Mouse (Mus musculus): ENCODE data around the gene Ndufb7. TPM values are rescaled to one million over a fixed set of nuclear protein-coding genes. Genes with fewer than 3 reads are reported as not detected.

Ndufb7 gene
- polyA plus RNA-seq, 2 experiments from 2014 or later, result 277 to 291 TPM

DNA sequence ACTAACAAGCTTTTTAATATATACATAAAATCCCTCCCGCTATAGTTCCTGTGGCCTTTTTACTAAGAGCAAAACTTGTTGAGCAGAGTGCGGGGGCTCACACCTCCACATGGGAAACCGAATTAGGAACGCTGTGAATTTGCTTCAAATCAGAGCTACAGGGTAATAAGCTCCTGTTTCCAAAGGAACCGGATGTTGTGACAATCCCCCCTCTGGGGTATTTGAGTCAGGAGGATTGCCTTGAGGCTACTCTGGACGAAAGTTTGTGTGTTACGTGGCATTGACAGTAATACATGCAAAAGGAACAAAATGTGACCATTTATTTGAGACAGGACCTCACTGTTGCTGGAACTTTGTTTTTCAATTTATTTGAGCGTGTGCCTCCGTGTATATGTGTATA lies 42.6 kb downstream of the Ndufb7 start:
- no peak for ATAC-seq

DNA sequence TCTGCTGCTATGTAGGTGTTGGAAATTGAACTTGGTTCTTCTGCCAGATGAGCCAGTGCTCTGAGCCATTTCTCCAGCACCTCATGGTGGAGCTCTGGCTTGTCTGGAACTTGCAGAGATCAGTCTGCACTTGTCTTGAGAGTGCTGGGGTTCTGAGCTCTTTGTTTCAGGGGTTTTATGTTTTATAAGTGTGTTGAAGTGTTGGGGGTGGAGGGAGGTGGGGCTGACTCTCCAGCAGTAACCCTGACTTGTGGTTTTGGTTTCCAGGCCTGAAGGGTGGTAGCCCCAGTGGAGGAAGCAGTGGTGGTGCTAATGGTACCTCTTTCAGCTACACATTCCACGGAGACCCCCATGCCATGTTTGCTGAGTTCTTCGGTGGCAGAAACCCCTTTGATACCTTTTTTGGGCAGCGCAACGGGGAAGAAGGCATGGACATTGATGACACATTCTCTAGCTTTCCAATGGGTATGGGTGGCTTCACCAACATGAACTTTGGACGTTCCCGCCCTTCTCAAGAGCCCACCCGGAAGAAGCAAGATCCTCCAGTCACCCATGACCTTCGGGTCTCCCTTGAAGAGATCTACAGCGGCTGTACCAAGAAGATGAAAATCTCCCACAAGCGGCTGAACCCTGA lies 43.2 kb downstream of the Ndufb7 start:
- no peak for ATAC-seq

DNA sequence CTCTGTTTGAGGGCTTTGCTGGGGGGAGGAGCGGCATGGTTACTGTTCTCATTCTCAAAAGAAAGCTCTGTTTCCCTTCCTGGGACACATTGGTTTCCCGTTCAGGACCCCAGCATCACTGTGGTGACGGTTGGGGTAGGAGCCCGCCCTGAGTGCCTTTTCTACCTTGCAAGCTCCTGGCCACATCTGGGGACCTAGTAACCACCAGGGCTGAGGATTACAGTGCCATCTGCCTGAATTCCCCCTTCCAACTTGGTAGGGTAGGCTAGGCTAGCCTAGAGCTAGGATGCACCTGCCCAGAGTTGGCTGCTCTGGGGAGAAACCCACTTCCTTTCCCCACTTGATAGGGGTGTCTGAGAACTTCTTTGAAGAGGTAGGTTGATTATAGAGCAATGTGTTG lies 45.5 kb downstream of the Ndufb7 start:
- ATAC-seq, result no peak

DNA sequence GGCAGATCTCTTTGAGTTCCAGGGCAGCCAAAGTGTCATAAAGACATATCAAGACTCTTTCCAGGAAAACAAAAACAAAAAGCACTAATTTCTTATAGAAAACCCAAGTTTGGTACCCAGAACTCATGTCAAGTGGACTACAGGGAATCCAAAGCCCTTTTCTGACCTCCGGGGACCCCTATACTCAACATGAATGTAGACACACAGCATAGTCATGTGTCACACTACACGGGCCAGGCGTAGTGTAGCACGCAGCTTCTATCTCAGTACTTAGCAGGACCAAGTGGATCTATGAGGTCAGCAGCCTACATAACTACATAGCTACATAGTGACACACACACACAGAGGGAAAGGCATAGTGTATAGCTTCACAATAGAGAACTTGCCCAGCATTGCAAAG lies 47.2 kb downstream of the Ndufb7 start:
- no peak for ATAC-seq

DNA sequence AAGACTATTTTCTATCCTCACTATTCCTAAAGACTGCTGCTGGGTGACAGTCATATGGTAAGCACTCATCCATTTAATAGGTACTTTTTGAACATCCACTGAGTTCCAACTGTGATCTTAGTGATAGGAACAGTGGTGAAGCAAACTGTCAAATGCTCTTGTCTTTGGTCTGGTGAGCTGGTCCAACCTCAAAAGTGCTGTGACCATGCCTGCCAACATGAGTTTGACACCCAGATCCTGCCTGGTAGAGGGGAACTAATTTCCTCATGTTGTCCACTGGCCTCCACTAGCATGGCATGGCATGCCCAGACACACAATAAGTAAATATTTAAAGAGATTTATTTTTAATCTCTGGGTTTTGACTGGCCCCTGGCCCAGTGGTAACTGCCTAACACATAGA lies 50.2 kb downstream of the Ndufb7 start:
- no peak for ATAC-seq

DNA sequence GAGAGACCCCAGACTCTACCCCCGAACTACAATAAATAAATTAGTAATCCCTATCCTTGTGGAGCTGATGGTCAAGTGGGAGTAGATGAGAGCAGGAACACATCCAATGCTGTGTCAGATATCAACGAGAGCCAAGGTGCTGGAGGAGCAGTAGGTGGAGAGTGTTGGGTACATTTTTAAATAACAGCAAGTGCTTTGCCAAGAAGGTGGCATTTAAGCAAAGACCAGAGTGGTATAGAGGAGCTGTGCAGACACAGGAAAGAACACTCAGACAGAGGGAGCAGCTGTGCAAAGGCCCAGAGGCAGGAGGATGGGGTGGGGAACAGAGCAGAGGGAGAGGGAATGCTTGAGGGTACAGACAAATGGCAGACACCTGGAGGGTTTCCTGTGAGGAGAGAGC lies 50.6 kb downstream of the Ndufb7 start:
- ATAC-seq, result no peak

DNA sequence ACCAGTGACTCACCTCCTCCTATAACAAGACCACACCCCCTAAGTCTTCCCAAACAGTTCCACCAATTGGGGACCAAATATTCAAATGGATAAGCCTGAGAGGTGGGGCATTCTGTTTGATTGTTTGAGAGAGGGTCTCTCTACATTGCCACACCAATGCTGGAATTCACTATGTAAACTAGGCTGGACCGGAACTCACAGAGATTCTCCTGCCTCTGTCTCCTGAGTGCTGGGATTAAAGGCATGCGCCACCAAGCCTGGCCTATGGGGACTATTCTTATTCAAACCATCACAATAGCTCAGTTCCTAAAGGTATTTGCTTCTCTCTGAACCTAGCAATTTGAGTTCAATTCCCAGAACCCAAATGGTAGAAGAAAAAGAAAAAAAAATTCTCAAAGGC lies 52.1 kb downstream of the Ndufb7 start:
- ATAC-seq, result no peak

DNA sequence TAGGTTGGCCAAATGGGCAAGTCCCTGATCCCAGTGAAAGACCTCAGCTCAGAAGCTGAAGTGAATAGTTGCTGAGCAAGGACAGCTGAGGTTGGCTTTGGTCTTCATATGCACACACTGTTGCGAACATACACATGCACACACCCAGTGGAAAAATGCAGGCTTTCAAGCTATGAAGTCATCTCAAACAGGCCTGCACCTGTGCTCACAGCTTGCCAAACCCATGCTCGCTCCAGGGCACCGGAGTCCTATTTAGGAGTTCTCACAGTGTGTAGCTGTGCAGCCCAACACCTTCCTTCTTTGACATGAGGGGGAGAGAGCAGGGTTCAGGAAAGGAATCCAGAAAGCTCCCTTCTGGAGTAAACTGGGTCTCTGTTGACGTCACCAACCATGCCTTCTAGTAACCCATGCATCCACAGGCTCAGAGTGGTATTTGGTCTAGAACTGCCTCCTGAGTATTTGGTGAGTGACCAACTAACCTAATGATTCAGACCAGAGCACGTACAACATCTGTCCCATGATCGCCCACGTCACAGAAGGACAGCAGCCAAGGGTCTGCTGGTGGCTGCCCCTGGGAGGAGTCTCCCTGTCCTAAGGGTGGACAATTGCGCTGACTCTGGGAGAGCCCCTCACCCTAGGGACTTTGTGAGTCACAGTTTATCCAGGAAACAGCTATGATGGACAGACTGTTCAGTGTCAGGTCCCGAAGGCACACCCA lies 53.3 kb downstream of the Ndufb7 start:
- ATAC-seq, result no peak

Other genes with a start within 250 kb of the Ndufb7 start
- gene Elmod2, start 234.2 kb upstream of the Ndufb7 start, polyA plus RNA-seq (2017; shearing (Covaris generic)), result 10 to 100 TPM; 12.0 TPM
- gene Mgat4d, start 218.2 kb upstream of the Ndufb7 start, polyA plus RNA-seq (2017; shearing (Covaris generic)), result not detected
- not detected for gene Clgn, start 176.8 kb upstream of the Ndufb7 start, polyA plus RNA-seq (2017; shearing (Covaris generic))
- 10 to 100 TPM; 28.3 to 38.3 TPM for gene Scoc, start 108.3 kb upstream of the Ndufb7 start, polyA plus RNA-seq (2017; shearing (Covaris generic))
- gene Olfr370, start 30.9 kb upstream of the Ndufb7 start, polyA plus RNA-seq (2017; shearing (Covaris generic)), result under 1 TPM in 1 of 2 experiments, not detected in 1; 0.07 TPM
- gene Tecr, start 41.3 kb downstream of the Ndufb7 start, polyA plus RNA-seq (2017; shearing (Covaris generic)), result 100 to 1,000 TPM; 408 to 507 TPM
- gene Dnajb1, start 41.5 kb downstream of the Ndufb7 start, polyA plus RNA-seq (2017; shearing (Covaris generic)), result 10 to 100 TPM; 44.9 to 62.3 TPM
- gene Gipc1, start 86.0 kb downstream of the Ndufb7 start, polyA plus RNA-seq (2017; shearing (Covaris generic)), result 10 to 100 TPM; 14.8 to 21.9 TPM
- gene Ptger1, start 100.0 kb downstream of the Ndufb7 start, polyA plus RNA-seq (2017; shearing (Covaris generic)), result 1 to 10 TPM; 1.2 TPM
- 10 to 100 TPM; 21.0 to 25.9 TPM for gene Pkn1, start 132.5 kb downstream of the Ndufb7 start, polyA plus RNA-seq (2017; shearing (Covaris generic))
- 100 to 1,000 TPM; 153 to 208 TPM for gene Ddx39, start 148.5 kb downstream of the Ndufb7 start, polyA plus RNA-seq (2017; shearing (Covaris generic))
- gene Adgre5, start 174.7 kb downstream of the Ndufb7 start, polyA plus RNA-seq (2017; shearing (Covaris generic)), result 100 to 1,000 TPM; 199 to 267 TPM

Data from CD4-positive, CD25-positive, alpha-beta regulatory T cell, adult 4 months (primary cell).